Mouse (Mus musculus) yolk sac, embryonic 10.5 days (tissue): Measurements from ENCODE around the gene Enc1.
"Not testable (repeated sequence)": the region's sequence is repeated elsewhere in the genome, so short reads cannot be mapped to it uniquely, and the experiment has no call there.

Source experiments
- DNase-seq: peaks from one replicate; pipeline ENCODE4 v3.0.0-alpha.2; 2017; ENCODE audit warnings: low spot score

The Enc1 gene

DNA sequence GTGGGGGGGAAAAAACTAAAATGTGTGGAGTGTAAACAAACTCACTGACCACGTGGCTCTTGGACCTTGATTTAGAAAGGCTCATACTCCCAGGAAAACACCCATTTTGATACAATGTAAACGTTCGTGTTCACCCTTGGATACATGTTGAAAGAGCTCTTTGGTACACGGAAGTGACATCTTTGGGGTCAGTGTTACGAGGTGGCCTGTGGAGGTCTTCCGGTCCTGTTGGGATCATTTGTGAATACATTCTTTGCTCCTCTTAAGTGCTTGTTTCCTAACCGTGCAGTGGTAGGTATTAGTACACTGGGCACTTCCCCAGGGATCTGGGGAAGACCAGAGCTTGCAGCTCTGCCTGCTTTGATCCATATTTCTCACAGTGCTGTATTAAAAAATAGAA lies 10.8 kb downstream of the Enc1 start:
- no peak for DNase-seq

DNA sequence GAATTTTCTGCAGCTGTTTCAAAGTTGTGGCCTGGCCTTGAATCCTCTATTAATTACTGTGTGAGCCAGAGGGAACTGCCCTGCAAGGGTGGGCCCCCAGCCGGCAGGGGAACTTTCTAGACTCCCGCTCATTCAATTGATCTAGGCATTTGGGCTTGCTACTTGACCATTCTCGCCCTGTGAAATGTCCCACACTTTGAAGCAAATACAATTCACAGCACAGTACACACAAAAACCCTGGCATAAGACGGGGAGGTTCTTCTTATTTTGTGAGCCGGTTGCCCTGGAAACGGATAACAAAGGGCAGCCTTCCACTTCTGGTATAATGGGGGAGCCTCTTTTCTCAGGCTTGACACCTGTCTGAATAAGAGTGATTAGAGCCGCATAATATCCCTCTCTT lies 11.6 kb downstream of the Enc1 start:
- no peak for DNase-seq

DNA sequence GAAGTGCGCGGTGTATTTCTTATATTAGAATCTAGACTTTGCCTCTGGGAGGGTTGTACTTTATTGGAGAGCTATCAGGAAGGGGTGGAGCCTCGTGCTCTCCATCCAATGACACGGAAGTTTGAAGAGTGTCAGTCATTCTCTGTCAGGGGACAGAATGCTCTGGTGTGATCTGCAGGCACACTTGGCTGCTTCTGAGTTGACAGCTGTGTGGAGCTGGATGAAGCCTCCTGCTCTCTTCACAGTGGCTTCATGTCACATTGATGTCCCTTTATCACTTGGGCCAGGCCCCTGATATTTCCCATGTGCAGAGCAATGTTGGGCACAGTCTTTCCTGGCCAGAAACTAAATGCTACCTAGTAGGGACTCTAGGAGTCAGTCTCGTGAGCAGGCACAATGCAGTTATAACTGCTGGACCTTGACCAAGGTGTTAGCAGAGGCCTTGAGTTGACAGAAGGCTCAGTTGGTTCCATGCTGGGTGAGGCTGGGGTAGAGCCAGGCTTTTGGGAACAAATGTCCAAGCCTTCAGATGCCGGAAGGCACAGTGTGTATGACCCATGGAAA lies 12.6 kb downstream of the Enc1 start:
- DNase-seq, result peak; percentile 53

GRCm38 (mm10) chr13:97253994-97254393 lies 13.1 kb downstream of the Enc1 start:
- DNase-seq, result no peak

DNA sequence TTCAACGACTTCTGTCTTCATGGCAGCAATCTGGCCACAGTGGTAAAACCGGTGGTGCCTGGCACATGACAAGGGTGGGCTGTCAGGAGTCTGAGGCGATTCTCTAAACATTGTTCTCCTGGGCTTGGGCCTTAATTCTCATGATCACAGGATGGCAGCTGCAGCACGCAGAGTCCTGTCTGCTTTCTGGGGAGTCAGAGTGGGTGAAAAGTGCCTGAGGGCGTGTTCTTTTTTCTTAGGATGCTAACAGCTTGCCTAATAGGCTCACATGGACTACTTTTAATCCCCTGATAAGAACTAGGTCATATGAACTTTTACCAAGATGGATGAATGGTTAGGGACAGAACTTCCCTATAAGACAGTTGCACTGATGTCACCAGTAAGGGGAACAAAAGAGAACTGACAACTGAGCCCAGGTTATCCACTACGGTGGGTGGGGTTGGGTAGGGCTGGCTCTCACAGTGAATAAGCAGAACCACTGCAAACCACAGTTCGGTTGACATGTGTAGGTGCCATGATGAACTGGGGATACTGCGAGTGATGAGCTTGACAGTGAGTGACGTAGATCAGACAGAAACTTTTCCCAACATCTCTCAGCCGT lies 13.8 kb downstream of the Enc1 start:
- no peak for DNase-seq

- no peak for DNase-seq
Measured at GRCm38 (mm10) chr13:97255976-97256848, 15.3 kb downstream of the Enc1 start.

- peak; percentile 53 for DNase-seq
Measured at GRCm38 (mm10) chr13:97256849-97257379, 16.0 kb downstream of the Enc1 start.

- DNase-seq, result no peak
Measured at GRCm38 (mm10) chr13:97259271-97259670, 18.4 kb downstream of the Enc1 start.

GRCm38 (mm10) chr13:97260456-97261180 lies 19.7 kb downstream of the Enc1 start:
- DNase-seq, result no peak

DNA sequence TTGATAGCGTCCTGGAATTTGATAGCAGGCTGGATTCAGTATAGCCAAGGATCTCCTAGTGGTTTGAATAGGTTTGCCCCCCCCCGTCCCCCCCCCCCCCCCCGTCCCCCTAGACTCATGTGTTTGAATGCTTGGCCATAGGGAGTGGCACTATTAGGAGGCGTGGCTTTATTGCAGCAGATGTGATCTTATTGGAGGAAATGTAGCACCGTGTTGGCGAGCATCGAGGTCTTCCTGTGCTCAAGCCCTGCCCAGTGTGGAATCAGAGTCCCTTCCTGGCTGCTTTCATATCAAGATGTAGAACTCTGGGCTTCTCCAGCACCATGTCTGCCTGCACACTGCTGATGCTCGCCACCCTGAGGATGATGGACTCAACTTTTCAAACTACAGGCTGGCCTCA lies 20.6 kb downstream of the Enc1 start:
- DNase-seq, result no peak

- no peak for DNase-seq
Measured at GRCm38 (mm10) chr13:97262676-97263075, 21.8 kb downstream of the Enc1 start.

DNA sequence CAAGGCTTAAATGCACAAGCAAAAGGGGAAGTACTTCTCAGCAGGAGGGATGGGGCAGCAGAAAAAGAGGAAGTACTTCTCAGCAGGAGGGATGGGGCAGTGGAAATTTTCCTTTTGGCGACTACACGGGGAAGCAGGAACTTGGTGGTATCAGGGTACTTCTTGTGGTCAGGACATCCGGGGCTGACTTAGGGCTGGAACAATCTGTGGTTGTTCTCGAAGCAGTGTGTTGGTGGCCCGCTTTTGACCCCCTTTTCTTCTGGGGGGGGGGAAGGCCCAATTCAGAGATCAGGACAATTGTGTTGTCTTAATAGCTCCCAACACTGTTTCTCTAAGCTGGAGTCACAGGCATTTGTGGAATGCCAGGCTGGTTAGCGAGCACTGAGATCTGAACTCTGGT lies 24.6 kb downstream of the Enc1 start:
- DNase-seq, result not testable (repeated sequence)

DNA sequence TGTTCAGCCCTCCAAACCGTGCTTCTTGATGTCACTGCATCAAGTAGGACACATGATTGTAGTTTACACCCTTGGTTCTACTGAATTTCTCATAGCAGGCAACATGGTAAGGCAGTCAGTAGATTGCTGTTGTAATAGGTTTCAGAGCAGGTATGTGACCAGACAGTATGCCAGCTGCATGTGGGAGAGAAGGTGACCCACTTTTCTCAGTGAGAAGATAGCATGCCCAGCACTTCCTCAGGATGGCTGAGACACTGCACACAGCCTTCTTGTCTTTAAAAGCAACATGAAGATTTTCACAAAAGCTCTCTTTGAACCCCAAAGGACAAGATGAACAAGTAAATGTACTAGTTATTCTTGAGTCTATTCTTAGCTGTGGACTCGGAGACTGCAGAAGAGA lies 29.8 kb downstream of the Enc1 start:
- no peak for DNase-seq

DNA sequence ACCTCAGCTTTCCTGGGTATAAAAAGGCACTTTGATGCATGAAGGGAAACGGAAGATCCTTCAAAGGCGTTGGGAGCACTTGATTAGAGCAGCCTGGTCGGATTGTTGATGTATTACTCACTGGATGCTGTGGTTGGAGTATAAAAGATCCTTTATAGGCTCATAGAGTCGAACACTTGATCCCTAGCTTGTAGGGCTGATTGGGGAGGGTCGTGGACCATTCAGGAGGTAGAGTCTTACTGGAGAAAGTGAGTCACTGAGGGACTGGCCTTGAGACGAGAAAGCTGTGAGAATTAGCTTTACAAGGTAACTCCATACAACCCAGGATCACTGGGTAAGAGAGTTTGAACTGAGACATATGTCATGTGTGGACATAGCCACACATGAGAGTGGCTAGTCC lies 30.7 kb downstream of the Enc1 start:
- no peak for DNase-seq

DNA sequence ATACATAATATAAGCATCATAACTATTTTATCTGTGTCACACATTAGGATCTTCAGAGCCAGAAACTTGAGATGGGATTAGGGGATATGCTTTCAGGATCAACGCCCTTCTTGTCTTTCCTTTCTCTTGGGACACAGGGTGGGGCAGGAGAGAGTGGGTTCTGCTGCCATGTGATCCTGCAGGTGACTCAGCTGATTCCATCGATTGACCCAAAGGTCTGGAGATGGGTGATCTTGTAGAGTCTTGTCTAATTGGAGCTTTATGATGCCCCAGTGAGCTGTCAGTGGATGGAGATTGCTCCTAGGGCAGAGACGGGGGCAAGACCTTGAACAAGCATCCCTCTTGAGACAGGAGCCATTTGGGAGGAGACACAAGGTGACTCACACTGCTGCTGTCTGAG lies 33.9 kb downstream of the Enc1 start:
- DNase-seq, result no peak

DNA sequence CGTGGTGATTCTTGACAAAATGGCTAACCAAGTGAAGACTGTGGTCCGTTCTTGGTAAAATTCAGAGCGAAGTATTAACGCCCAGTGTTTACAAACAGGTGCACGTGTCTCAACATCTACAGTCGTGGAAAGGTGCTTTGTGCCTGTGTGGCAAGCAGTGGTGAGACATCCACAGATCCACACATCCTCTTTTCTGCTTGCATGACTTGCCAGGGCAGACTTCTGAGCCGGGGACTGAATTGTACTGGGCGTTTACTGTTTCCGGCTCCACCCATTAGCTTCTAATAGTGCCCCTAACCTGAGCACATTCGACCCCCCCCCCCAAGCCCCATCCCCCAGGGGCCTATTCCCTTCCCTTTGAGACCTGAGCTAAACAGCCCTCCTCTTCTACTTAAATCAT lies 34.6 kb downstream of the Enc1 start:
- DNase-seq, result no peak

DNA sequence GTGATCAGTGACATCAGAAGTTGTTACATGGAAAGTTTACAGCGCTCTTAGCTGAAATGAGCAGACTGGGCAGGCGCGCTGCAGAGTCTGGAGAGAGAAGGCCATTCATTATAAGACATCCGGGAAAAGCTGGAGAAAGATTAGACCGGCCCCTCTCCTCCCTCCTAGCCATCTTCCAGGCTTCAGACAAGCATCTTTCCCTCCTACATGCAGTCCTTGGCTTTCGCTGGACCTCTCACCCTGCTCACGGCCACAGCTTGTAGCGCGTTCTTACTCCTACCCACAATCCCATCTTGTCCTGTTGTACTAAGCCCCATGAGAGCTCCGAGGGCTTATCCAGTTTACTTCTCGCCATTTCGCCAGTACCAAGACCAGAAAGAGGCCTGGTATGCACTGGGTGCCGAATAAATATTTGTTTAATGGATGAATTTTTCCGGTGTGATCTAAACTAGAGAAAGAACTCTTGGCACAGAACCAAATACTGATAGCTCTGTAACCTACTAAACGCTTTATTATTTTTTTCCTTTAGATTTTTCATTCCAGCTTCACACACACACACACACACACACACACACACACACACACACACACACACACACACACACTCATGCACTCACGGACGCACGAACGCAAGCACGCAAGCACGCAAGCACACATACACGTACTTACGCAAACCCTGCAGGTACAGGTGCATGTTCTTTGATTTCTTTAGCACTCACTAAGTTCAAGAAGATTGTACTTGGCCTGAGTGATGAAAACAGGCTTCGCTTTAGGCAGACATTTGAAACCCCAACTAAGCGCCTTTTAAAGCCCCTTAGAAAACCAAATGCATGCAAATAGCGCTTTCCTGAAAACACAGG lies 41.4 kb downstream of the Enc1 start:
- DNase-seq, result peak; percentile 45

DNA sequence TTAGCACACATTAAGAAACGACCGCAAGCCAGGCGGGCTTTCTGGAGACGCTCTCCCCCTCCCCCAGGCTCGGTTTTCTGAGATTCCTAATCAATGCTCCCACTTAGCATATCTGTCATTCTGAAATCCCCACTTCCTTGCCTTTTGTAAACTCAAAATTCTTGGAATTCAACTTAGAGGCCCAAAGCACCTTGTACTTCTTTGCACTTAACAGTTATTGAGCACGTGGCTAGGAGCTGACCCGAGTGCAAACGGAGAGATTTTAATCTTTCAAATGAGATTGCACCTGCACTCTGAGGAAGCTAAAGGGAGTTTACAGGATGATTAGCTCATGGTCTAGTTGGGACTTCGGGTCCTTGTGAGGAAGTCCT lies 42.0 kb downstream of the Enc1 start:
- DNase-seq, result peak; percentile 61

GRCm38 (mm10) chr13:97287046-97287445 lies 46.1 kb downstream of the Enc1 start:
- DNase-seq, result no peak

- DNase-seq, result no peak
Measured at GRCm38 (mm10) chr13:97290747-97291146, 49.8 kb downstream of the Enc1 start.

- DNase-seq, result no peak
Measured at GRCm38 (mm10) chr13:97291354-97291753, 50.4 kb downstream of the Enc1 start.

DNA sequence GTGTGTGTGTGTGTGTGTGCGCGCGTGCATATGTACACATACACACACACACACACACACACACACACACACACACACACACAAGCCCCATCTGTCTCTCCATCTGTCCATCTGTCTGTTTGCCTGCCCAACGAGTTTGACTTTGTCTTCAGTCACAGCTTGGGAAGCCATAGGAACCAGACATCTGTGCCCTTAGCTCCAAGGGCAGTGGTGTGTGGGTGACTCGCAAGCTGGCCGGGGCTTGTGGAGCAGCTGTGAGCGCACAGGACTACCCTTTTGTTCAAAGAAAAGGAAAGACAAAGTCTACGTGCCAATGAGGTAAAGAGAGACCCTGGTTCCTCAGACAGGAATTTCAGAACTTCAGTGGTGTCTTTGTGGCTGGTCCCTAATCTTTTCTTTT lies 51.1 kb downstream of the Enc1 start:
- no peak for DNase-seq
